Mouse (Mus musculus): Measurements from ENCODE around the gene Mpp5.

GRCm38 (mm10) chr12:78749378-78749801 is 683 bp downstream of the Mpp5 start:
- no peak for TF ChIP-seq CTCF (IDR thresholded peaks at IDR 0.05; ENCODE audit: low read depth, low read length)
- TF ChIP-seq POLR2A (IDR thresholded peaks at IDR 0.05; ENCODE audit: extremely low read depth, insufficient read depth, low read length), result no peak
